Mouse (Mus musculus): ENCODE measurements at regions not wholly inside any gene's neighbourhood (a gene's known extent, or its start where the extent isn't known, plus 50 kb on each side); places are given as distances from the start of the nearest gene placed in this dataset.

- H3K4me1 ChIP-seq (ENCODE audit: control insufficient read depth, insufficient read depth, low read length) = no peaks in the 10 kb centered on the region
- no peak overlapping the region for H3K4me3 ChIP-seq (ENCODE audit: insufficient read depth, low read depth, low read length)
- H3K36me3 ChIP-seq (ENCODE audit: control insufficient read depth, insufficient read depth, low read length) = no peaks in the 10 kb centered on the region
- 80% methylated on average over 2 of the region's 2 CpGs for WGBS
- no peak for DNase-seq
- H3K27me3 ChIP-seq (replicated peaks; ENCODE audit: control insufficient read depth, insufficient read depth, low read length) = no peaks in the 10 kb centered on the region
- no peak overlapping the region for H3K27ac ChIP-seq (ENCODE audit: insufficient read depth, low read depth, low read length)
- TF ChIP-seq CTCF (conservative IDR thresholded peaks at IDR 0.05; ENCODE audit: insufficient read depth, insufficient read length, low read depth, low read length) (no peak), POLR2A (IDR thresholded peaks at IDR 0.05; ENCODE audit: low read depth, low read length) (no peak)
Measured at GRCm38 (mm10) chr3:131857442-131857841, 227.7 kb upstream of the Dkk2 start.

DNA sequence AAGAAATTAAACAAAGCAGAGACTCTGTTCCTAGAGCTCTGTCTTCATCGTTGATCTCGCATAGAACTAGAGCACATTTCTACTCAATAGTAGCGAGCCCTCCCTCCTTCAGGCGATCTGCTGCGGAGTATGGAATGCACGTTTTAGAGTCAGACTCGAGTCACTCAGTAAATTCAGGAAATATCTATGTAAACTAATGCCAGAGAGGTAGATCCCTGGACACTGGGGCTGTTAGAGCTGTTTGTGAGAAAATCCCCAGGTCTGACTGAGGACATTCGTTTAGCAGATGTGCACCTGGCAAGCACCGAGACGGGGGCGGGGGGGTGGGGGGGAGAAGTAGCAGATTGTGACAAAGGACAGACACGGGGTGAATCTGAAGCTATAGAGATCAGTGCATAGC, 226.0 kb upstream of the Dkk2 start:
- Histone ChIP-seq H3K27ac (ENCODE audit: insufficient read depth, low read depth, low read length) (no peak overlapping the region), H3K4me1 (ENCODE audit: control insufficient read depth, insufficient read depth, low read length) (no peaks in the 10 kb centered on the region), H3K36me3 (ENCODE audit: control insufficient read depth, insufficient read depth, low read length) (no peaks in the 10 kb centered on the region), H3K4me3 (ENCODE audit: insufficient read depth, low read depth, low read length) (no peak overlapping the region), H3K27me3 (replicated peaks; ENCODE audit: control insufficient read depth, insufficient read depth, low read length) (no peaks in the 10 kb centered on the region)
- no peak for TF ChIP-seq POLR2A (IDR thresholded peaks at IDR 0.05; ENCODE audit: low read depth, low read length)
- TF ChIP-seq CTCF (conservative IDR thresholded peaks at IDR 0.05; ENCODE audit: insufficient read depth, insufficient read length, low read depth, low read length) = no peak
- WGBS = 76% methylated on average over 12 of the region's 12 CpGs
- no peak for DNase-seq

- H3K27ac ChIP-seq (ENCODE audit: insufficient read depth, low read depth, low read length) = no peak overlapping the region
- no peaks in the 10 kb centered on the region for H3K36me3 ChIP-seq (ENCODE audit: control insufficient read depth, insufficient read depth, low read length)
- WGBS = 41% methylated on average over 5 of the region's 5 CpGs
- no peaks in the 10 kb centered on the region for H3K27me3 ChIP-seq (replicated peaks; ENCODE audit: control insufficient read depth, insufficient read depth, low read length)
- no peak overlapping the region for H3K4me3 ChIP-seq (ENCODE audit: insufficient read depth, low read depth, low read length)
- no peaks in the 10 kb centered on the region for H3K4me1 ChIP-seq (ENCODE audit: control insufficient read depth, insufficient read depth, low read length)
- no peak for TF ChIP-seq CTCF (conservative IDR thresholded peaks at IDR 0.05; ENCODE audit: insufficient read depth, insufficient read length, low read depth, low read length)
- no peak for TF ChIP-seq POLR2A (IDR thresholded peaks at IDR 0.05; ENCODE audit: low read depth, low read length)
- no peak for DNase-seq
Measured at GRCm38 (mm10) chr3:131865106-131865505, 220.0 kb upstream of the Dkk2 start.

DNA sequence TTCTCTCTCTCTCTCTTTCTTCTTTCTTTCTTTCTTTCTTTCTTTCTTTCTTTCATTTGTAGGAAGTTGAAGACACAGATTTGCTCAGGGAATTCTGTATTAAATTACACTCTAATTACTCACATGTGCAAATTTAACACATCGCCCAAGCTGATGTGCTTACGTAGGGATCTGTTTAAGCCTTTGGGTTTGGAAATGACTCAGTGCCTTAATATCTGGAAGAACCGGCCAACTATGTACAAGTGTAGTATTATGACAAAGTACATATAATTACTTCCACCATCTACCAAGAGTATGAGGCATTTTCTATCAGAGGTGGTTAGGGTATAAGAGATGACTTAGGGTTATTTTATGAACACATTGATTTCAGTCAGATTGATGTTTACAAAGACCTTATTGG, 217.8 kb upstream of the Dkk2 start:
- TF ChIP-seq POLR2A (IDR thresholded peaks at IDR 0.05; ENCODE audit: low read depth, low read length) (no peak), CTCF (conservative IDR thresholded peaks at IDR 0.05; ENCODE audit: insufficient read depth, insufficient read length, low read depth, low read length) (no peak)
- no peaks in the 10 kb centered on the region for H3K4me1 ChIP-seq (ENCODE audit: control insufficient read depth, insufficient read depth, low read length)
- 89% methylated on average over 3 of the region's 3 CpGs for WGBS
- no peak for DNase-seq
- H3K27me3 ChIP-seq (replicated peaks; ENCODE audit: control insufficient read depth, insufficient read depth, low read length) = no peaks in the 10 kb centered on the region
- H3K4me3 ChIP-seq (ENCODE audit: insufficient read depth, low read depth, low read length) = no peak overlapping the region
- H3K36me3 ChIP-seq (ENCODE audit: control insufficient read depth, insufficient read depth, low read length) = no peaks in the 10 kb centered on the region
- no peak overlapping the region for H3K27ac ChIP-seq (ENCODE audit: insufficient read depth, low read depth, low read length)

- Histone ChIP-seq H3K27me3 (replicated peaks; ENCODE audit: control insufficient read depth, insufficient read depth, low read length) (no peaks in the 10 kb centered on the region), H3K4me3 (ENCODE audit: insufficient read depth, low read depth, low read length) (no peak overlapping the region), H3K36me3 (ENCODE audit: control insufficient read depth, insufficient read depth, low read length) (no peaks in the 10 kb centered on the region), H3K4me1 (ENCODE audit: control insufficient read depth, insufficient read depth, low read length) (no peaks in the 10 kb centered on the region), H3K27ac (ENCODE audit: insufficient read depth, low read depth, low read length) (no peak overlapping the region)
- 75% methylated on average over 11 of the region's 11 CpGs for WGBS
- DNase-seq = no peak
- no peak for TF ChIP-seq POLR2A (IDR thresholded peaks at IDR 0.05; ENCODE audit: low read depth, low read length)
- TF ChIP-seq CTCF (conservative IDR thresholded peaks at IDR 0.05; ENCODE audit: insufficient read depth, insufficient read length, low read depth, low read length) = no peak
Measured at GRCm38 (mm10) chr3:131868219-131868964, 216.7 kb upstream of the Dkk2 start.

GRCm38 (mm10) chr3:131869306-131869705, 215.8 kb upstream of the Dkk2 start:
- 68% methylated on average over 4 of the region's 4 CpGs for WGBS
- TF ChIP-seq POLR2A (IDR thresholded peaks at IDR 0.05; ENCODE audit: low read depth, low read length) = no peak
- no peak for TF ChIP-seq CTCF (conservative IDR thresholded peaks at IDR 0.05; ENCODE audit: insufficient read depth, insufficient read length, low read depth, low read length)
- Histone ChIP-seq H3K27me3 (replicated peaks; ENCODE audit: control insufficient read depth, insufficient read depth, low read length) (no peaks in the 10 kb centered on the region), H3K27ac (ENCODE audit: insufficient read depth, low read depth, low read length) (no peak overlapping the region), H3K36me3 (ENCODE audit: control insufficient read depth, insufficient read depth, low read length) (no peaks in the 10 kb centered on the region), H3K4me1 (ENCODE audit: control insufficient read depth, insufficient read depth, low read length) (no peaks in the 10 kb centered on the region), H3K4me3 (ENCODE audit: insufficient read depth, low read depth, low read length) (no peak overlapping the region)
- DNase-seq = no peak

- TF ChIP-seq POLR2A (IDR thresholded peaks at IDR 0.05; ENCODE audit: low read depth, low read length) = no peak
- TF ChIP-seq CTCF (conservative IDR thresholded peaks at IDR 0.05; ENCODE audit: insufficient read depth, insufficient read length, low read depth, low read length) = no peak
- no peak for DNase-seq
- Histone ChIP-seq H3K4me3 (ENCODE audit: insufficient read depth, low read depth, low read length) (no peak overlapping the region), H3K36me3 (ENCODE audit: control insufficient read depth, insufficient read depth, low read length) (no peaks in the 10 kb centered on the region), H3K4me1 (ENCODE audit: control insufficient read depth, insufficient read depth, low read length) (no peaks in the 10 kb centered on the region), H3K27ac (ENCODE audit: insufficient read depth, low read depth, low read length) (no peak overlapping the region), H3K27me3 (replicated peaks; ENCODE audit: control insufficient read depth, insufficient read depth, low read length) (no peaks in the 10 kb centered on the region)
Measured at GRCm38 (mm10) chr3:131882667-131883066, 202.4 kb upstream of the Dkk2 start.

Measured in kidney, adult 2 months (tissue).